Mouse (Mus musculus): Measurements from ENCODE around the gene Anapc2. TPM values are rescaled to one million over a fixed set of nuclear protein-coding genes. Genes with fewer than 3 reads are reported as not detected.

Anapc2 gene
- polyA plus RNA-seq, 2 experiments: 117 to 121 TPM

GRCm38 (mm10) chr2:25318119-25318966 lies 46.1 kb downstream of the Anapc2 start:
- Histone ChIP-seq H3K4me3 (replicated peaks; ENCODE audit: low read length) (peak overlapping the region; percentile 27), H3K4me2 (replicated peaks; ENCODE audit: low read depth, low read length, severe bottlenecking) (peak overlapping the region; percentile 48), H3K36me3 (ENCODE audit: control insufficient read depth, insufficient read depth, low read length) (no peaks in the 10 kb centered on the region), H3K27me3 (ENCODE audit: control insufficient read depth, insufficient read depth, low read length) (peaks cover 19% of the 10 kb centered on the region), H3K27ac (replicated peaks; ENCODE audit: low read depth, low read length) (no peak overlapping the region), H3K9ac (ENCODE audit: low read depth, low read length, severe bottlenecking) (no peak overlapping the region), H3K9me3 (ENCODE audit: control insufficient read depth, low read length) (no peaks in the 10 kb centered on the region), H3K4me1 (ENCODE audit: control insufficient read depth, insufficient read depth, low read length) (no peaks in the 10 kb centered on the region)
- ATAC-seq (ENCODE audit: low FRiP score, low read depth): peak; percentile 30; the same call in 1 of the 2 replicates
- no peak for TF ChIP-seq POLR2A (IDR thresholded peaks at IDR 0.05; ENCODE audit: borderline replicate concordance, extremely low read depth, insufficient read depth, insufficient read length)
- no peak for DNase-seq (ENCODE audit: low spot score)
- WGBS: 5% methylated on average over 30 of the region's 31 CpGs

DNA sequence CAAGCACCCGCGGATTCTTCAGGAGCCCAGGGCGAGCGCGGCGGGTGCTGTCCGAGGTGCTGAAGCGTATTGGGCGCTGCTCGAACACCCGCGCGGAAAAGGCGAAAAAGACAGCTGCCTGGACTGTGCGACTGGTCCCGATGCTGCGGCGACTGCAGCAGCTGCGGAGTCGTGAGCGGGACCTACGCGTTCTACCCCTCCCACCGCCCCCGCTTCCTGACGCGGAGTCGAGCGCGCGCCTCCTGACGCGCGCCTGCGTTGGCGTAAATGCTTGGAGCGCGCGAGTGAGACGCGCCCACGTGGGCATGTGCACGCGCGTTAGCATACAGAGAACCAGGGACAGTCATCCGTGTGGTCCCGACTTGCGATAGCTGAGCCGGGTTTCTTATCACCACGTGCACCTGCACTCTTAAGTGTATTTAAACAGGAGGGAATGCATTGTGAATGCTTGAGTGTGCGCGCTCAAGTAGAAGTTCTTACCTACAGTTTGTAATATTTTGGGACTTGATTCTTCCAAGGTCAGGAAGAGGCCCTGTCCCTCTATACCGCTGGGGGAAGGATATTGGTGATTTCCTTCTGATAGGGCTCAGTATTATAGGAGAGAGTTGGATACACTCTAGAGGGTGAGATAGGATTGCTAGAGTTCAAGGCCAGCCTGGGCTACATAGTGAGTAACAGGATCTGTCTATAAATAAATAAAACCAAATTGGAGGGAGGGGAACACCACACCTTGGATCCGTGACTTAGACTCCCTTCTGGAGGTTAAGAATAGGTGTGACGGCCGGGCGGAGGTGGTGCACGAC lies 46.9 kb downstream of the Anapc2 start, which contains the start of gene Grin1:
TSS of gene Grin1 (minus strand) at position 217 of the 803 bp plus-strand sequence.
- ATAC-seq (ENCODE audit: low FRiP score, low read depth) (peak; percentile 71; the same call in 1 of the 2 replicates), DNase-seq (ENCODE audit: low spot score) (peak; percentile 76)
- Histone ChIP-seq H3K27me3 (ENCODE audit: control insufficient read depth, insufficient read depth, low read length) (peaks cover 19% of the 10 kb centered on the region), H3K4me3 (replicated peaks; ENCODE audit: low read length) (peak within 1 kb of the TSS; percentile 27), H3K36me3 (ENCODE audit: control insufficient read depth, insufficient read depth, low read length) (no peaks in the 10 kb centered on the region), H3K9me3 (ENCODE audit: control insufficient read depth, low read length) (no peaks in the 10 kb centered on the region), H3K27ac (replicated peaks; ENCODE audit: low read depth, low read length) (no peak within 1 kb of the TSS), H3K9ac (ENCODE audit: low read depth, low read length, severe bottlenecking) (no peak within 1 kb of the TSS), H3K4me2 (replicated peaks; ENCODE audit: low read depth, low read length, severe bottlenecking) (peak within 1 kb of the TSS; percentile 48), H3K4me1 (ENCODE audit: control insufficient read depth, insufficient read depth, low read length) (no peaks in the 10 kb centered on the region)
- TF ChIP-seq POLR2A (IDR thresholded peaks at IDR 0.05; ENCODE audit: borderline replicate concordance, extremely low read depth, insufficient read depth, insufficient read length): no peak
- 12% methylated on average over 46 of the region's 58 CpGs for WGBS

- Histone ChIP-seq H3K9me3 (ENCODE audit: control insufficient read depth, low read length) (no peaks in the 10 kb centered on the region), H3K4me3 (replicated peaks; ENCODE audit: low read length) (no peak overlapping the region), H3K27me3 (ENCODE audit: control insufficient read depth, insufficient read depth, low read length) (peaks cover 19% of the 10 kb centered on the region), H3K4me2 (replicated peaks; ENCODE audit: low read depth, low read length, severe bottlenecking) (no peak overlapping the region), H3K4me1 (ENCODE audit: control insufficient read depth, insufficient read depth, low read length) (no peaks in the 10 kb centered on the region), H3K27ac (replicated peaks; ENCODE audit: low read depth, low read length) (no peak overlapping the region), H3K36me3 (ENCODE audit: control insufficient read depth, insufficient read depth, low read length) (no peaks in the 10 kb centered on the region), H3K9ac (ENCODE audit: low read depth, low read length, severe bottlenecking) (no peak overlapping the region)
- DNase-seq (ENCODE audit: low spot score) (no peak), ATAC-seq (ENCODE audit: low FRiP score, low read depth) (no peak)
- WGBS: 19% methylated on average over 2 of the region's 2 CpGs
- TF ChIP-seq POLR2A (IDR thresholded peaks at IDR 0.05; ENCODE audit: borderline replicate concordance, extremely low read depth, insufficient read depth, insufficient read length): no peak
Observed at GRCm38 (mm10) chr2:25320084-25320483, 47.8 kb downstream of the Anapc2 start.

DNA sequence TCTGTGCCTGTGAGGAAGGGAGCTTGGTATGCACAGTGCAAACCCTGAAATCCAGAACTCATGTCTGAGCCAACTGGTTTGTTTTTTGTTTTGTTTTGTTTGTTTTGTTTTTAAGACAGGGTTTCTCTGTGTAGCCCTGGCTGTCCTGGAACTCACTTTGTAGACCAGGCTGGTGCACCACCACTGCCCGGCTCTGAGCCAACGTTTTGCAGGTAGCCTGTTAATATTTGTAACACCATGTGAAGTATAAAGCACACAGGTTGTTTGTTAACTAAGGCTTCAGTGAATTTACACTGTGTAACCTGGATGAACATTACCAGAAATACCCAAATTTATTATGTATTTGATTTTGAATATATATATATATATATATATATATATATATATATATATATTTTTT lies 53.8 kb downstream of the Anapc2 start:
- H3K27me3 ChIP-seq (ENCODE audit: control insufficient read depth, insufficient read depth, low read length): no peaks in the 10 kb centered on the region
- ATAC-seq (ENCODE audit: low FRiP score, low read depth) (no peak), DNase-seq (ENCODE audit: low spot score) (no peak)
- no peaks in the 10 kb centered on the region for H3K9me3 ChIP-seq (ENCODE audit: control insufficient read depth, low read length)
- H3K27ac ChIP-seq (replicated peaks; ENCODE audit: low read depth, low read length): no peak overlapping the region
- no peaks in the 10 kb centered on the region for H3K4me1 ChIP-seq (ENCODE audit: control insufficient read depth, insufficient read depth, low read length)
- no peaks in the 10 kb centered on the region for H3K36me3 ChIP-seq (ENCODE audit: control insufficient read depth, insufficient read depth, low read length)
- no peak overlapping the region for H3K4me3 ChIP-seq (replicated peaks; ENCODE audit: low read length)
- no peak overlapping the region for H3K9ac ChIP-seq (ENCODE audit: low read depth, low read length, severe bottlenecking)
- no peak for TF ChIP-seq POLR2A (IDR thresholded peaks at IDR 0.05; ENCODE audit: borderline replicate concordance, extremely low read depth, insufficient read depth, insufficient read length)
- H3K4me2 ChIP-seq (replicated peaks; ENCODE audit: low read depth, low read length, severe bottlenecking): no peak overlapping the region
- 80% methylated on average over 2 of the region's 2 CpGs for WGBS

DNA sequence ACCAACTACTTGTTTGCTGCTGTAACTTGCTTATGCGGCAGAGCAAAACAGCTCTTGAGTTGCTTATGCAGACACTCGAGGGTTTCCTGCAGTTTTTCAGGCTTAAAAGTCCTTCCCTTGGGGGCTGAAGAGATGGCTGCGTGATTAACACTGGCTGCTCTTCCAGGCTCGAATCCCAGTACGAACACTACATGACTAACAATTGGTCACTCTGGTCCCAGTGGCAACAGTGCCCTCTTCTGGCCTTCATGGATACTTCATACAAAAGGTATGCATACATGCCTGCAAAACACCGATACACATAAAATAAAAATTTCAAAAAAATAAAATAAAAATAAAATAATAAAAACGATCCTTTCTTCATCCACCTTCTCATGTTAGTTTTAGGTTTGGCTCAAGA lies 56.2 kb downstream of the Anapc2 start:
- DNase-seq (ENCODE audit: low spot score) (no peak), ATAC-seq (ENCODE audit: low FRiP score, low read depth) (no peak)
- peaks cover 7% of the 10 kb centered on the region for H3K4me1 ChIP-seq (ENCODE audit: control insufficient read depth, insufficient read depth, low read length)
- no peaks in the 10 kb centered on the region for H3K36me3 ChIP-seq (ENCODE audit: control insufficient read depth, insufficient read depth, low read length)
- no peak overlapping the region for H3K4me3 ChIP-seq (replicated peaks; ENCODE audit: low read length)
- no peak overlapping the region for H3K27ac ChIP-seq (replicated peaks; ENCODE audit: low read depth, low read length)
- no peak for TF ChIP-seq POLR2A (IDR thresholded peaks at IDR 0.05; ENCODE audit: borderline replicate concordance, extremely low read depth, insufficient read depth, insufficient read length)
- H3K9me3 ChIP-seq (ENCODE audit: control insufficient read depth, low read length): no peaks in the 10 kb centered on the region
- no peak overlapping the region for H3K4me2 ChIP-seq (replicated peaks; ENCODE audit: low read depth, low read length, severe bottlenecking)
- no peaks in the 10 kb centered on the region for H3K27me3 ChIP-seq (ENCODE audit: control insufficient read depth, insufficient read depth, low read length)
- WGBS: 40% methylated on average over 7 of the region's 7 CpGs
- H3K9ac ChIP-seq (ENCODE audit: low read depth, low read length, severe bottlenecking): no peak overlapping the region

All from limb, embryonic 14.5 days (tissue).